Mouse (Mus musculus) stomach, postnatal 0 days (tissue): ENCODE results near the gene Lypd4. TPM values are rescaled to one million over a fixed set of nuclear protein-coding genes. Genes with fewer than 3 reads are reported as not detected.
"Not testable (repeated sequence)": the region's sequence is repeated elsewhere in the genome, so short reads cannot be mapped to it uniquely, and the experiment has no call there.

ENCODE experiments used
- ATAC-seq: fragments of 200-750 bp; cut with Nextera tagmentation; 2 replicates; pipeline ENCODE4 v1.8.0; 2017; ENCODE audit not compliant: low FRiP score, low TSS enrichment
- DNase-seq: peaks from one replicate; pipeline ENCODE4 v3.0.0-alpha.2; 2016; ENCODE audit warnings: low spot score
- H3K27ac ChIP-seq: fragments of 300-500 bp; sonication (generic); replicated peaks from 2 replicates; pipeline ENCODE4 v1.5.1; 2014; ENCODE audit warnings: mild to moderate bottlenecking, control low read depth
- H3K27me3 ChIP-seq: fragments of 300-500 bp; sonication (generic); 2 replicates; pipeline ENCODE4 v1.6.1; 2014; ENCODE audit warnings: low read length; ENCODE audit not compliant: control insufficient read depth, insufficient read depth
- H3K36me3 ChIP-seq: fragments of 300-500 bp; sonication (generic); 2 replicates; pipeline ENCODE4 v1.6.1; 2014; ENCODE audit warnings: low read length, mixed read lengths; ENCODE audit not compliant: control insufficient read depth, insufficient read depth
- H3K4me1 ChIP-seq: fragments of 300-500 bp; sonication (generic); replicated peaks from 2 replicates; pipeline ENCODE4 v1.6.1; 2014; ENCODE audit warnings: antibody characterized with exemption; ENCODE audit not compliant: control insufficient read depth, insufficient read depth
- H3K4me2 ChIP-seq: fragments of 300-500 bp; sonication (generic); replicated peaks from 2 replicates; pipeline ENCODE4 v1.6.1; 2014; ENCODE audit warnings: low read depth, mild to moderate bottlenecking, control low read depth, moderate library complexity
- H3K4me3 ChIP-seq: fragments of 300-500 bp; sonication (generic); 2 replicates; pipeline ENCODE4 v1.5.1; 2014; ENCODE audit warnings: low read depth, low read length, control low read depth
- H3K9ac ChIP-seq: fragments of 300-500 bp; sonication (generic); 2 replicates; pipeline ENCODE4 v1.6.1; 2014; ENCODE audit warnings: mild to moderate bottlenecking, low read length, control low read depth, mixed read lengths
- H3K9me3 ChIP-seq: fragments of 300-500 bp; sonication (generic); 2 replicates; pipeline ENCODE4 v1.6.1; 2016; ENCODE audit warnings: low read length; ENCODE audit not compliant: control insufficient read depth
- CTCF ChIP-seq: IDR thresholded peaks from 2 replicates; pipeline ENCODE4 v1.5.1; 2016; ENCODE audit warnings: antibody characterized with exemption, low read depth, mild to moderate bottlenecking, moderate library complexity
- EP300 ChIP-seq: optimal IDR thresholded peaks from 2 replicates; pipeline ENCODE3; 2016; ENCODE audit warnings: antibody characterized with exemption
- WGBS: fragments of 180-500 bp; shearing (Covaris S2); extraction: QIAGEN DNeasy Blood & Tissue Kit; methylation state at CpG from one replicate; pipeline ENCODE4 v1.1.7; 2014; 5-methylcytosine and 5-hydroxymethylcytosine counted together
- polyA plus RNA-seq: library from polyadenylated mRNA; unstranded; fragments of >200 nt; fragmentation: Nextera tagmentation; extraction: Ambion mirVana; gene quantifications from 2 replicates; pipeline ENCODE4 v1.2.1, GENCODE M21; 2015

Lypd4 gene
- polyA plus RNA-seq, 1 experiment from 2014 or later = not detected

GRCm38 (mm10) chr7:24901114-24901513 lies 31.4 kb upstream of the Lypd4 start:
- no peaks in the 10 kb centered on the region for H3K27me3 ChIP-seq
- H3K27ac ChIP-seq = no peak overlapping the region
- H3K36me3 ChIP-seq = no peaks in the 10 kb centered on the region
- H3K4me2 ChIP-seq = no peak overlapping the region
- H3K4me3 ChIP-seq = no peak overlapping the region
- no peaks in the 10 kb centered on the region for H3K4me1 ChIP-seq
- ATAC-seq = no peak
- DNase-seq = no peak
- no peaks in the 10 kb centered on the region for H3K9me3 ChIP-seq
- 52% methylated on average over 6 of the region's 6 CpGs for WGBS
- no peak overlapping the region for H3K9ac ChIP-seq
- TF ChIP-seq CTCF (no peak), EP300 (no peak)

- no peak overlapping the region for H3K9ac ChIP-seq
- H3K4me1 ChIP-seq = no peaks in the 10 kb centered on the region
- ATAC-seq (no peak), DNase-seq (no peak)
- TF ChIP-seq CTCF (no peak), EP300 (no peak)
- no peak overlapping the region for H3K27ac ChIP-seq
- H3K27me3 ChIP-seq = no peaks in the 10 kb centered on the region
- no peak overlapping the region for H3K4me2 ChIP-seq
- no peaks in the 10 kb centered on the region for H3K36me3 ChIP-seq
- no peak overlapping the region for H3K4me3 ChIP-seq
- H3K9me3 ChIP-seq = no peaks in the 10 kb centered on the region
- WGBS = 51% methylated on average over 5 of the region's 5 CpGs
These were observed 28.2 kb upstream of the Lypd4 start for GRCm38 (mm10) chr7:24897959-24898358.

- Histone ChIP-seq H3K4me2 (no peak within 1 kb of the TSS), H3K27me3 (no peaks in the 10 kb centered on the region), H3K4me1 (no peaks in the 10 kb centered on the region), H3K36me3 (no peaks in the 10 kb centered on the region), H3K27ac (no peak within 1 kb of the TSS), H3K9ac (no peak within 1 kb of the TSS), H3K9me3 (no peaks in the 10 kb centered on the region), H3K4me3 (no peak within 1 kb of the TSS)
- DNase-seq (no peak), ATAC-seq (no peak)
- TF ChIP-seq CTCF (no peak), EP300 (no peak)
- 69% methylated on average over 12 of the region's 12 CpGs for WGBS
These were observed 27.5 kb upstream of the Lypd4 start, which contains the start of gene Cd79a for GRCm38 (mm10) chr7:24897224-24897623. TSS of gene Cd79a (plus strand) at chr7:24897381.

GRCm38 (mm10) chr7:24896269-24896668 lies 26.5 kb upstream of the Lypd4 start:
- H3K27ac ChIP-seq = no peak overlapping the region
- H3K36me3 ChIP-seq = no peaks in the 10 kb centered on the region
- DNase-seq (no peak), ATAC-seq (no peak)
- H3K9ac ChIP-seq = no peak overlapping the region
- H3K27me3 ChIP-seq = no peaks in the 10 kb centered on the region
- TF ChIP-seq EP300 (no peak), CTCF (no peak)
- H3K4me2 ChIP-seq = no peak overlapping the region
- H3K9me3 ChIP-seq = no peaks in the 10 kb centered on the region
- WGBS = 90% methylated on average over 8 of the region's 8 CpGs
- no peaks in the 10 kb centered on the region for H3K4me1 ChIP-seq
- no peak overlapping the region for H3K4me3 ChIP-seq

GRCm38 (mm10) chr7:24895749-24896148 lies 26.0 kb upstream of the Lypd4 start:
- H3K4me3 ChIP-seq, DNase-seq: not testable (repeated sequence)
- WGBS = 91% methylated on average over 2 of the region's 2 CpGs

GRCm38 (mm10) chr7:24892125-24892583 lies 22.4 kb upstream of the Lypd4 start:
- ATAC-seq = no peak
- DNase-seq = no peak
- H3K36me3 ChIP-seq = peaks cover 8% of the 10 kb centered on the region
- no peak for TF ChIP-seq EP300
- no peak for TF ChIP-seq CTCF
- 27% methylated on average over 2 of the region's 2 CpGs for WGBS
- H3K27ac ChIP-seq = no peak overlapping the region
- H3K27me3 ChIP-seq = no peaks in the 10 kb centered on the region
- H3K4me2 ChIP-seq = no peak overlapping the region
- H3K4me1 ChIP-seq = no peaks in the 10 kb centered on the region
- no peaks in the 10 kb centered on the region for H3K9me3 ChIP-seq
- H3K9ac ChIP-seq = no peak overlapping the region
- no peak overlapping the region for H3K4me3 ChIP-seq

More at GRCm38 (mm10) chr7:24895749-24896148, 26.0 kb upstream of the Lypd4 start:
- H3K9ac ChIP-seq, H3K36me3 ChIP-seq, H3K4me2 ChIP-seq, H3K9me3 ChIP-seq, H3K27ac ChIP-seq, ATAC-seq, H3K4me1 ChIP-seq, H3K27me3 ChIP-seq: not testable (repeated sequence)
